ENCODE assay signal across 8 mouse cellular contexts in the genomic region with DNA sequence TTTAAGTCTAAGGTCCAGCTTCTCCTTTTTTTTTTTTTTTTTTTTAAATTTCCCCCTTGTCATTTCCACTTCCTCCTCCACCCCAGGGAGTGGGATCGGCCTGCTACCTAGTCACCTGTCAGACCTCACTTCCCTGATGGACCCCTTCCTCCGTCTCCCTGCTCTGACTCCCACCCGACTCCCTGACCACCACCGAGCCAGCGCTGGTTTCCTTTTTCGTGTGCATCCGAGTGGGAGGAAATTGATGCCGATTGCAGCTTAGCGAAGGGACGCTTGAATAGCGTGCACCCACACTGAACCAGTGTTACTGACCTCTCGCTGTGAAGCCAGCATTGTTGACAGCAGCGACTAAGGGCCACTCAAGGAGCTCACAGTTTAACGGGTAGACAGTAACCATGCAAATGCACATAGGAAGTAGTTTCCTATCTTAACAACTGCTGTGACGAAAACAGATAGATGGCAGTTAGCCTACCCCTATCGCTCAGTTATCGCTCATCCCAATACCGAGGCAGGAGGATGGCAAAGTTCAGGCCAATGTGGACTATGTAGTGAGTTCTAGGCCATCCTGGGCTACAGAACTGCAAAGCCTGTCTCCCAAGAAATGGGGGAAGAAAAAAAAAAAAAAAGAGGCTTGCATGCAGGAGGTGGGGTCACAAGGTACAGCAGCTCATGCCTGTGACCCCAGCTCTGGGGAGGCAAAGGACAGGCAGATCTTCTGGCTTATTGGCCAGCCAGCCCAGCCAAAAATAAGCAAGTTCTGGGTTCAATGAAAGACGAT. TPM values are rescaled to one million over a fixed set of nuclear protein-coding genes. Genes with fewer than 3 reads are reported as not detected.
DNase-seq lines count a peak whose midpoint lies in the region; ATAC-seq and TF ChIP-seq lines count a peak whose summit lies in the region.

No protein-coding gene starts in this region.

- peaks cover 10% of the 10 kb centered on the region for H3K36me3 ChIP-seq in forebrain, embryonic 14.5 days (ENCODE audit: control insufficient read depth, insufficient read depth, low read length)
- peaks cover 3% of the 10 kb centered on the region; the same call in 1 of the 2 replicates for H3K36me3 ChIP-seq in intestine, postnatal 0 days (ENCODE audit: control insufficient read depth, insufficient read depth)
- H3K36me3 ChIP-seq in stomach, embryonic 15.5 days, result no peaks in the 10 kb centered on the region

- TF ChIP-seq CTCF in intestine, postnatal 0 days (IDR thresholded peaks at IDR 0.05; ENCODE audit: low read depth), result no peak

- peak; percentile 28 to 32 for DNase-seq in layer of hippocampus, postnatal 10 days (ENCODE audit: low spot score in 2 of 2)
- no peak for DNase-seq in layer of hippocampus, adult 8-10 months (ENCODE audit: low spot score in 2 of 2)
- DNase-seq in T-cell, adult 2 months (ENCODE audit: low spot score), result peak; percentile 15
- no peak for DNase-seq in forebrain, embryonic 14.5 days (ENCODE audit: low spot score)
- no peak for DNase-seq in urinary bladder, adult 18-20 months (ENCODE audit: low spot score in 2 of 2)

- H3K27ac ChIP-seq in forebrain, embryonic 14.5 days (ENCODE audit: low read depth, low read length), result peak overlapping the region; percentile 39
- peak overlapping the region; percentile 87 for H3K27ac ChIP-seq in intestine, postnatal 0 days (ENCODE audit: low read depth, low read length)
- H3K27ac ChIP-seq in stomach, embryonic 15.5 days, result peak overlapping the region; percentile 61; the same call in 1 of the 2 replicates

- H3K9ac ChIP-seq in forebrain, embryonic 14.5 days (ENCODE audit: low read length), result peak overlapping the region; percentile 81
- H3K9ac ChIP-seq in intestine, postnatal 0 days (ENCODE audit: low read depth, low read length), result peak overlapping the region; percentile 90
- H3K9ac ChIP-seq in stomach, embryonic 15.5 days, result peak overlapping the region; percentile 88; the same call in 1 of the 2 replicates

- 0 out of 2 replicates have a peak, but pooled peaks have one; percentile 25 for ATAC-seq in forebrain, embryonic 14.5 days
- ATAC-seq in intestine, postnatal 0 days, result peak; percentile 49
- ATAC-seq in megakaryocyte progenitor cell, adult 5-6 weeks (replicated peaks; ENCODE audit: poor library complexity), result peak; percentile 28
- peak; percentile 5; the same call in 1 of the 2 replicates for ATAC-seq in stomach, embryonic 15.5 days (ENCODE audit: insufficient read depth, low FRiP score, low read depth)

- 17% methylated on average over 19 of the region's 19 CpGs for WGBS in forebrain, embryonic 14.5 days
- 9% methylated on average over 19 of the region's 19 CpGs for WGBS in intestine, postnatal 0 days
- 14% methylated on average over 19 of the region's 19 CpGs for WGBS in stomach, embryonic 15.5 days

- peaks cover 6% of the 10 kb centered on the region; the same call in 1 of the 2 replicates for H3K4me1 ChIP-seq in forebrain, embryonic 14.5 days (ENCODE audit: control insufficient read depth, insufficient read depth, low read length)
- no peaks in the 10 kb centered on the region for H3K4me1 ChIP-seq in intestine, postnatal 0 days (replicated peaks; ENCODE audit: control insufficient read depth, insufficient read depth, low read length)
- peaks cover 7% of the 10 kb centered on the region; the same call in 1 of the 2 replicates for H3K4me1 ChIP-seq in stomach, embryonic 15.5 days

- peak overlapping the region; percentile 78 for H3K4me2 ChIP-seq in forebrain, embryonic 14.5 days (ENCODE audit: low read length)
- H3K4me2 ChIP-seq in intestine, postnatal 0 days (replicated peaks; ENCODE audit: low read depth), result peak overlapping the region; percentile 67
- peak overlapping the region; percentile 77 for H3K4me2 ChIP-seq in stomach, embryonic 15.5 days

- no peaks in the 10 kb centered on the region for H3K9me3 ChIP-seq in forebrain, embryonic 14.5 days (replicated peaks; ENCODE audit: control insufficient read depth, low read length)
- no peaks in the 10 kb centered on the region for H3K9me3 ChIP-seq in intestine, postnatal 0 days (ENCODE audit: control insufficient read depth)
- H3K9me3 ChIP-seq in stomach, embryonic 15.5 days, result no peaks in the 10 kb centered on the region

- H3K4me3 ChIP-seq in forebrain, embryonic 14.5 days (ENCODE audit: low read depth, low read length), result peak overlapping the region; percentile 82
- peak overlapping the region; percentile 83 for H3K4me3 ChIP-seq in intestine, postnatal 0 days (ENCODE audit: low read depth, low read length)
- H3K4me3 ChIP-seq in stomach, embryonic 15.5 days (replicated peaks), result peak overlapping the region; percentile 90

- no peaks in the 10 kb centered on the region for H3K27me3 ChIP-seq in forebrain, embryonic 14.5 days (replicated peaks; ENCODE audit: control insufficient read depth, insufficient read depth, low read length)
- H3K27me3 ChIP-seq in intestine, postnatal 0 days (replicated peaks; ENCODE audit: control insufficient read depth, insufficient read depth, low read length), result no peaks in the 10 kb centered on the region
- no peaks in the 10 kb centered on the region for H3K27me3 ChIP-seq in stomach, embryonic 15.5 days (replicated peaks)

RNA-seq across cellular contexts. Expression of a gene that starts 0.7 kb away (rescaled TPM):
- 100 to 1,000 TPM; 287 to 319 TPM for total RNA-seq in layer of hippocampus, postnatal 10 days (2021)
- 100 to 1,000 TPM; 232 to 259 (median 252) TPM for total RNA-seq in layer of hippocampus, adult 8-10 months (2022)
- 95.5 and 119 TPM in 2 replicates for polyA plus RNA-seq in forebrain, embryonic 14.5 days (2014; fragmentation: Nextera tagmentation; extraction: Ambion mirVana)
- 166 and 171 TPM in 2 replicates for polyA plus RNA-seq in intestine, postnatal 0 days (2015; fragmentation: Nextera tagmentation; extraction: Ambion mirVana)
- 285 TPM in 2 replicates for total RNA-seq in megakaryocyte progenitor cell, adult 5-6 weeks (2015)
- 1,035 and 1,085 TPM in 2 replicates for total RNA-seq in megakaryocyte progenitor cell, adult 5-6 weeks (2017)
- 142 and 148 TPM in 2 replicates for polyA plus RNA-seq in stomach, embryonic 15.5 days (2015; fragmentation: Nextera tagmentation; extraction: Ambion mirVana)

RNA-seq across cellular contexts. Expression of a gene that starts 20.3 kb away (rescaled TPM):
- 10 to 100 TPM; 77.7 to 81.3 TPM for total RNA-seq in layer of hippocampus, postnatal 10 days (2021)
- total RNA-seq in layer of hippocampus, adult 8-10 months (2022), result 10 to 100 TPM; 70.9 to 74.0 (median 72.8) TPM
- polyA plus RNA-seq in forebrain, embryonic 14.5 days (2014; fragmentation: Nextera tagmentation; extraction: Ambion mirVana), result 146 and 157 TPM in 2 replicates
- 15.1 and 15.9 TPM in 2 replicates for polyA plus RNA-seq in intestine, postnatal 0 days (2015; fragmentation: Nextera tagmentation; extraction: Ambion mirVana)
- total RNA-seq in megakaryocyte progenitor cell, adult 5-6 weeks (2015), result 31.8 and 41.0 TPM in 2 replicates
- 42.1 and 48.5 TPM in 2 replicates for total RNA-seq in megakaryocyte progenitor cell, adult 5-6 weeks (2017)
- 54.7 and 59.1 TPM in 2 replicates for polyA plus RNA-seq in stomach, embryonic 15.5 days (2015; fragmentation: Nextera tagmentation; extraction: Ambion mirVana)

RNA-seq across cellular contexts. Expression of a gene that starts 20.7 kb away (rescaled TPM):
- 10 to 100 TPM; 26.7 to 29.1 TPM for total RNA-seq in layer of hippocampus, postnatal 10 days (2021)
- total RNA-seq in layer of hippocampus, adult 8-10 months (2022), result 10 to 100 TPM; 20.7 to 29.4 (median 27.1) TPM
- polyA plus RNA-seq in forebrain, embryonic 14.5 days (2014; fragmentation: Nextera tagmentation; extraction: Ambion mirVana), result 54.9 and 57.2 TPM in 2 replicates
- 34.1 and 37.3 TPM in 2 replicates for polyA plus RNA-seq in intestine, postnatal 0 days (2015; fragmentation: Nextera tagmentation; extraction: Ambion mirVana)
- 50.4 and 61.9 TPM in 2 replicates for total RNA-seq in megakaryocyte progenitor cell, adult 5-6 weeks (2015)
- total RNA-seq in megakaryocyte progenitor cell, adult 5-6 weeks (2017), result 45.8 and 47.5 TPM in 2 replicates
- 63.2 and 69.5 TPM in 2 replicates for polyA plus RNA-seq in stomach, embryonic 15.5 days (2015; fragmentation: Nextera tagmentation; extraction: Ambion mirVana)

RNA-seq across cellular contexts. Expression of a gene that starts 29.1 kb away (rescaled TPM):
- total RNA-seq in layer of hippocampus, postnatal 10 days (2021), result 10 to 100 TPM; 35.1 to 37.9 TPM
- 10 to 100 TPM; 33.0 to 39.2 (median 36.3) TPM for total RNA-seq in layer of hippocampus, adult 8-10 months (2022)
- 33.1 and 37.3 TPM in 2 replicates for polyA plus RNA-seq in forebrain, embryonic 14.5 days (2014; fragmentation: Nextera tagmentation; extraction: Ambion mirVana)
- polyA plus RNA-seq in intestine, postnatal 0 days (2015; fragmentation: Nextera tagmentation; extraction: Ambion mirVana), result 22.5 and 22.8 TPM in 2 replicates
- 16.5 and 18.2 TPM in 2 replicates for total RNA-seq in megakaryocyte progenitor cell, adult 5-6 weeks (2015)
- total RNA-seq in megakaryocyte progenitor cell, adult 5-6 weeks (2017), result 23.0 and 31.8 TPM in 2 replicates
- polyA plus RNA-seq in stomach, embryonic 15.5 days (2015; fragmentation: Nextera tagmentation; extraction: Ambion mirVana), result 37.7 and 41.1 TPM in 2 replicates

RNA-seq across cellular contexts. Expression of a gene that starts 38.2 kb away (rescaled TPM):
- 100 to 1,000 TPM; 213 to 228 TPM for total RNA-seq in layer of hippocampus, postnatal 10 days (2021)
- total RNA-seq in layer of hippocampus, adult 8-10 months (2022), result 100 to 1,000 TPM; 164 to 207 (median 188) TPM
- polyA plus RNA-seq in forebrain, embryonic 14.5 days (2014; fragmentation: Nextera tagmentation; extraction: Ambion mirVana), result 288 and 315 TPM in 2 replicates
- polyA plus RNA-seq in intestine, postnatal 0 days (2015; fragmentation: Nextera tagmentation; extraction: Ambion mirVana), result 333 and 338 TPM in 2 replicates
- total RNA-seq in megakaryocyte progenitor cell, adult 5-6 weeks (2015), result 129 and 137 TPM in 2 replicates
- 93.9 and 96.9 TPM in 2 replicates for total RNA-seq in megakaryocyte progenitor cell, adult 5-6 weeks (2017)
- polyA plus RNA-seq in stomach, embryonic 15.5 days (2015; fragmentation: Nextera tagmentation; extraction: Ambion mirVana), result 218 and 229 TPM in 2 replicates

Comparison
In these comparisons a context has a peak if more than half of its experiments do, and no peak if none do; other contexts are left out.
1. DNase-seq: peak in layer of hippocampus, postnatal 10 days (2 of 2) and T-cell, adult 2 months (single experiment); none in layer of hippocampus, adult 8-10 months (0 of 2), forebrain, embryonic 14.5 days (single experiment) and urinary bladder, adult 18-20 months (0 of 2).
2. Peak in every context shown above with its lines, with median percentiles within 50 percentile points of each other: ATAC-seq, H3K27ac ChIP-seq, H3K4me2 ChIP-seq, H3K4me3 ChIP-seq and H3K9ac ChIP-seq.